Mouse (Mus musculus): ENCODE data around the gene Ttc39b. TPM values are rescaled to one million over a fixed set of nuclear protein-coding genes. Genes with fewer than 3 reads are reported as not detected.

Gene Ttc39b
- polyA plus RNA-seq, 1 experiment from 2014 or later, result 2.9 TPM

- Histone ChIP-seq H3K9ac (ENCODE audit: low read depth, low read length) (no peak overlapping the region), H3K27me3 (ENCODE audit: control insufficient read depth, insufficient read depth, low read length) (no peaks in the 10 kb centered on the region), H3K4me3 (ENCODE audit: low read depth, low read length) (no peak overlapping the region), H3K9me3 (replicated peaks; ENCODE audit: control insufficient read depth, low read length) (no peaks in the 10 kb centered on the region), H3K4me1 (ENCODE audit: control insufficient read depth, insufficient read depth, low read length) (peaks cover 8% of the 10 kb centered on the region), H3K36me3 (ENCODE audit: control insufficient read depth, insufficient read depth, low read length) (no peaks in the 10 kb centered on the region), H3K4me2 (no peak overlapping the region), H3K27ac (ENCODE audit: low read depth, low read length) (no peak overlapping the region)
- WGBS (ENCODE audit: insufficient replicate concordance), result 78% methylated on average over 7 of the region's 7 CpGs
- ATAC-seq (replicated peaks; ENCODE audit: insufficient number of reproducible peaks, low FRiP score, low TSS enrichment), result no peak
Measured at GRCm38 (mm10) chr4:83314261-83314793, 9.7 kb downstream of the Ttc39b start.

DNA sequence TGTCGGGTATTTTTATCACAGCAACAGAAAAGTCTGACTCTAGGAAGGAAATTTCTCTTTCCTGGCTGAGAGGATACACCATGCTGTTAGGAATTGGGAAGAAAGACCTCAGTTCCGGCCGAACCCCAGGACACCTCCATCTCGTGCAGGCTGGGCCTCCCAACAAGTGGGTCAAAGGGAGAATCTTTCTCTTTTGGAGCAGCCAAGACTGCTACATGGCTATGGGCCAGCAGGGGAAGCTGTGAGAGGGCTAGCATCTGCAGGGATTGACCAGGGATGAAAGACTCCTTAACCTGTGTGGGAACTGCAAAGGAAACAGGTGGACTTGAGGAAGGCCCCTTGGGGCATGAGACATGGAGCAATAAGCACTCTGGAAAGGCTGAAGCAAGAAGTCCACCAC lies 11.7 kb downstream of the Ttc39b start:
- 75% methylated on average over 4 of the region's 4 CpGs for WGBS (ENCODE audit: insufficient replicate concordance)
- ATAC-seq (replicated peaks; ENCODE audit: insufficient number of reproducible peaks, low FRiP score, low TSS enrichment), result no peak
- Histone ChIP-seq H3K27me3 (ENCODE audit: control insufficient read depth, insufficient read depth, low read length) (no peaks in the 10 kb centered on the region), H3K4me3 (ENCODE audit: low read depth, low read length) (no peak overlapping the region), H3K9me3 (replicated peaks; ENCODE audit: control insufficient read depth, low read length) (no peaks in the 10 kb centered on the region), H3K36me3 (ENCODE audit: control insufficient read depth, insufficient read depth, low read length) (no peaks in the 10 kb centered on the region), H3K27ac (ENCODE audit: low read depth, low read length) (no peak overlapping the region), H3K9ac (ENCODE audit: low read depth, low read length) (no peak overlapping the region), H3K4me1 (ENCODE audit: control insufficient read depth, insufficient read depth, low read length) (peaks cover 20% of the 10 kb centered on the region), H3K4me2 (no peak overlapping the region)

DNA sequence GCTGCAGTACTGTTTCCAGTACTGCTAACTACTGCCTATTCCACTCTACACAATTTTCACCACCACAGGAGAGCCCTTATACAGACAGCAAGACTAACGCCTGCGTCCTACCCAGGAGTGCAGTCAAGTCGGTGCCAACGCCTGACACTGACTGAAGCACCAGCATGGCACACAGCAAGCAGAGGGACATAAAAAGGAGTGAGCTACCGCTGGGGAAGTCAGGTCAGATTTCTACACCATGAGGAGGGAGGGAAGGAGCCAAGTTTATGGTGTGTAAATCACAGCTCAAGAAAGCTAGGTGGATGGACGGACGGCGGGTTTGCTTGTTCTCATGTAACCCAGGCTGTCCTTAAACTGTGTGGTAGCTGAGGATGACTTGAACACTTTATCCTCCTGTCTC lies 12.6 kb downstream of the Ttc39b start:
- no peaks in the 10 kb centered on the region for H3K27me3 ChIP-seq (ENCODE audit: control insufficient read depth, insufficient read depth, low read length)
- peaks cover 20% of the 10 kb centered on the region for H3K4me1 ChIP-seq (ENCODE audit: control insufficient read depth, insufficient read depth, low read length)
- 83% methylated on average over 8 of the region's 8 CpGs for WGBS (ENCODE audit: insufficient replicate concordance)
- H3K4me2 ChIP-seq, result no peak overlapping the region
- no peak overlapping the region for H3K4me3 ChIP-seq (ENCODE audit: low read depth, low read length)
- H3K9ac ChIP-seq (ENCODE audit: low read depth, low read length), result no peak overlapping the region
- H3K9me3 ChIP-seq (replicated peaks; ENCODE audit: control insufficient read depth, low read length), result no peaks in the 10 kb centered on the region
- no peaks in the 10 kb centered on the region for H3K36me3 ChIP-seq (ENCODE audit: control insufficient read depth, insufficient read depth, low read length)
- no peak for ATAC-seq (replicated peaks; ENCODE audit: insufficient number of reproducible peaks, low FRiP score, low TSS enrichment)
- no peak overlapping the region for H3K27ac ChIP-seq (ENCODE audit: low read depth, low read length)

DNA sequence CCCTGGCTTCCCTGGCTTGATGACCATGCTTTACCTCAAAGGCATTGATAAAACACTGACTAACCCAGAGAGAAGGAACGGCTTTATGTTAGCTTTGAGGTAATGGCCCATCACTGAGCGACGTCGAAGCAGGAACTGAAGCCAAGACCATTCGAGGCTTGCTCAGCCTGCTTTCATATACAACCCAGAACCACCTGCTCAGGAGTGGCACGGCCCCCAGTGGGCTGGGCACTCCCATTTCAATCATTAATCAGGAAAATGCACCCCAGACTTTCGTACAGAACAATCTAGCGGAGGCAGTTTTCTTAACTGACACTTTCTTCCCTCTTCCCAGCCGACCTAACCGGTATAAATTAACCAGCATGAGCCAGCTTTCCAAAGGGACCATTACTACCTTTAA lies 13.1 kb downstream of the Ttc39b start:
- Histone ChIP-seq H3K4me3 (ENCODE audit: low read depth, low read length) (no peak overlapping the region), H3K9me3 (replicated peaks; ENCODE audit: control insufficient read depth, low read length) (no peaks in the 10 kb centered on the region), H3K4me1 (ENCODE audit: control insufficient read depth, insufficient read depth, low read length) (peaks cover 20% of the 10 kb centered on the region), H3K4me2 (no peak overlapping the region), H3K36me3 (ENCODE audit: control insufficient read depth, insufficient read depth, low read length) (no peaks in the 10 kb centered on the region), H3K9ac (ENCODE audit: low read depth, low read length) (no peak overlapping the region), H3K27me3 (ENCODE audit: control insufficient read depth, insufficient read depth, low read length) (no peaks in the 10 kb centered on the region), H3K27ac (ENCODE audit: low read depth, low read length) (no peak overlapping the region)
- WGBS (ENCODE audit: insufficient replicate concordance), result 79% methylated on average over 10 of the region's 10 CpGs
- no peak for ATAC-seq (replicated peaks; ENCODE audit: insufficient number of reproducible peaks, low FRiP score, low TSS enrichment)

GRCm38 (mm10) chr4:83308914-83309313 lies 15.1 kb downstream of the Ttc39b start:
- no peak overlapping the region for H3K9ac ChIP-seq (ENCODE audit: low read depth, low read length)

DNA sequence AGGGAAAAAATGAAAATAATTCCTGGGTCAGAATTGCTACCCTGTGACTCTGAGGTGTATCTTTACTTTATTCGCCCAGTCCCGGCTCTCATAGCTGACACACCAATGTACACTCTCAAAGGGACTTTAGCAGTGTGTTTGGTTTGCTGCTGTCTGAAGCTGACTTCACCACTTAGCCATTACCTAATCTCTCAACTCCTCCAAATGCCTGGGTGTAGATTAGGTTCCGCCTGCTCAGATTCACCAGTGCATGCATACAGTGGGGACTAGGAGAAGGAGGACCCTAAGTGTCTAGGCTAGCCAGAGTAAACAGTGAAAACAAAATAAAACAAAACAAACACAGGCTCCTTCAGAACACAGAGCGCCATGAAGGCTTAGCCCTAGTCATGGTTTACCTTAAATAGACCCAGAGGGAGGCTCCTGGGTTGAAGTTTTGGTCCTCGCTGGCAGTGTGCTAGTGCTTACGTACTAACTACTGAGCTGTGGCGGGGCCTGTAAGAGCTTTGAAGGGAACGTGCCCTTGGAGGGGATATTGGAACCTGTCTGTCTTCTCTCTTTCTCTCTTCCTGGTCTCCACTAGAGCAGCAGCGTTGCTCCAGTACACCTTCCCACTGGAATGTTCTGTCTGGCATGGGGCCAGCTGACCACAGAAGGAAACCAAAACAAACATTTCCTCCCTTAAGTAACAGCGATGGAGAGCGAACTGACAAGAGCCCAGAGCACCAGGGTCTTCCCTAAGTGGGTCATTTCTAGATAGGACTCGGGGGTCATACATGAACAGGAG lies 16.2 kb downstream of the Ttc39b start:
- 39% methylated on average over 12 of the region's 12 CpGs for WGBS (ENCODE audit: insufficient replicate concordance)
- no peaks in the 10 kb centered on the region for H3K9me3 ChIP-seq (replicated peaks; ENCODE audit: control insufficient read depth, low read length)
- no peak overlapping the region for H3K27ac ChIP-seq (ENCODE audit: low read depth, low read length)
- no peak for ATAC-seq (replicated peaks; ENCODE audit: insufficient number of reproducible peaks, low FRiP score, low TSS enrichment)
- H3K4me2 ChIP-seq, result no peak overlapping the region
- peaks cover 13% of the 10 kb centered on the region for H3K4me1 ChIP-seq (ENCODE audit: control insufficient read depth, insufficient read depth, low read length)
- H3K9ac ChIP-seq (ENCODE audit: low read depth, low read length), result no peak overlapping the region
- H3K36me3 ChIP-seq (ENCODE audit: control insufficient read depth, insufficient read depth, low read length), result no peaks in the 10 kb centered on the region
- no peaks in the 10 kb centered on the region for H3K27me3 ChIP-seq (ENCODE audit: control insufficient read depth, insufficient read depth, low read length)
- no peak overlapping the region for H3K4me3 ChIP-seq (ENCODE audit: low read depth, low read length)

More at GRCm38 (mm10) chr4:83308914-83309313, 15.1 kb downstream of the Ttc39b start:
- Histone ChIP-seq H3K27ac (ENCODE audit: low read depth, low read length) (no peak overlapping the region), H3K4me1 (ENCODE audit: control insufficient read depth, insufficient read depth, low read length) (peaks cover 13% of the 10 kb centered on the region), H3K36me3 (ENCODE audit: control insufficient read depth, insufficient read depth, low read length) (no peaks in the 10 kb centered on the region), H3K9me3 (replicated peaks; ENCODE audit: control insufficient read depth, low read length) (no peaks in the 10 kb centered on the region), H3K27me3 (ENCODE audit: control insufficient read depth, insufficient read depth, low read length) (no peaks in the 10 kb centered on the region), H3K4me3 (ENCODE audit: low read depth, low read length) (no peak overlapping the region), H3K4me2 (no peak overlapping the region)
- 58% methylated on average over 3 of the region's 3 CpGs for WGBS (ENCODE audit: insufficient replicate concordance)
- no peak for ATAC-seq (replicated peaks; ENCODE audit: insufficient number of reproducible peaks, low FRiP score, low TSS enrichment)

DNA sequence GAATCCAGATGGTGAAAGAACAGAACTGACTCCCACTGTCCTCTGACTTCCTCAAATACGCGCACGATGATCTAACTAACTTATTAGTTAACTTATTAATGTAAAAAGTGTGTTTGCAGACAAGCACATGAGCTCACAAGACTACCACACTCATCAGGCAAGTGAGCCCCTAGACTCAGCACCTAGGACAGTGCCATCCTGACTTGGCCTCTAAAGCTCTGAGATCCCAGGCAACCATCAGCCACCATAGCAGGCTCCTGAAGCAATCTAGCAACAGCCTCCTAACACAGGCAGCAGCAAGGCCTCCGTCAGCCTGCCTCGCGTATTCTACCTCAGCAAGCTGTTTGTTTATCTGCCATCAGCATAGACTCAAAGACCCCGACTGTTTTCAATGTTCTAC lies 17.2 kb downstream of the Ttc39b start:
- Histone ChIP-seq H3K4me2 (no peak overlapping the region), H3K9ac (ENCODE audit: low read depth, low read length) (no peak overlapping the region), H3K27me3 (ENCODE audit: control insufficient read depth, insufficient read depth, low read length) (no peaks in the 10 kb centered on the region), H3K4me3 (ENCODE audit: low read depth, low read length) (no peak overlapping the region), H3K27ac (ENCODE audit: low read depth, low read length) (no peak overlapping the region), H3K4me1 (ENCODE audit: control insufficient read depth, insufficient read depth, low read length) (peaks cover 13% of the 10 kb centered on the region), H3K9me3 (replicated peaks; ENCODE audit: control insufficient read depth, low read length) (no peaks in the 10 kb centered on the region), H3K36me3 (ENCODE audit: control insufficient read depth, insufficient read depth, low read length) (no peaks in the 10 kb centered on the region)
- WGBS (ENCODE audit: insufficient replicate concordance), result 64% methylated on average over 7 of the region's 7 CpGs
- ATAC-seq (replicated peaks; ENCODE audit: insufficient number of reproducible peaks, low FRiP score, low TSS enrichment), result no peak

DNA sequence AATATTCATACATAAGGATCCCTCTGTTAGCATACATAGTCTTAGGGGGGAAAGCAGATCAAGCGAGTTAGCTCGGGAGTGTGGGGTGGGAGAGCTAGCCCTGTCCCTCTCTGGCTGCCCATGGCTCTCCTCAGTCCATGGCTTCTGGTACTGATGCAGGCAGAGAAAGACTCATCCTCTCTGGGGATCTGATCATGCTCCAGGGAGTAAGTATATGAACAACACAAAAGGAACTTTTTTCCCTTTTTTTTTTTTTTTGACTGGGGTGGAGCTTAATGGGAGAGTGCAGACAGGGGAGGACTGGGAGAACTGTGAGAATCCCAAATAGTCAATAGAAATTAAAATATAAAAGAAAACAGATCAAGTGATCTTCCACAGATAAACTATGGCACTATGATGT lies 19.0 kb downstream of the Ttc39b start:
- Histone ChIP-seq H3K9me3 (replicated peaks; ENCODE audit: control insufficient read depth, low read length) (no peaks in the 10 kb centered on the region), H3K9ac (ENCODE audit: low read depth, low read length) (no peak overlapping the region), H3K4me2 (no peak overlapping the region), H3K27me3 (ENCODE audit: control insufficient read depth, insufficient read depth, low read length) (no peaks in the 10 kb centered on the region), H3K27ac (ENCODE audit: low read depth, low read length) (no peak overlapping the region), H3K4me3 (ENCODE audit: low read depth, low read length) (no peak overlapping the region), H3K36me3 (ENCODE audit: control insufficient read depth, insufficient read depth, low read length) (no peaks in the 10 kb centered on the region), H3K4me1 (ENCODE audit: control insufficient read depth, insufficient read depth, low read length) (peaks cover 13% of the 10 kb centered on the region)
- no peak for ATAC-seq (replicated peaks; ENCODE audit: insufficient number of reproducible peaks, low FRiP score, low TSS enrichment)
- 76% methylated on average over 2 of the region's 2 CpGs for WGBS (ENCODE audit: insufficient replicate concordance)
